Mouse (Mus musculus): ENCODE results near the gene Pdgfa. TPM values are rescaled to one million over a fixed set of nuclear protein-coding genes. Genes with fewer than 3 reads are reported as not detected.

Pdgfa gene
- total RNA-seq, 2 experiments from 2014 or later: 24.6 to 34.8 TPM

DNA sequence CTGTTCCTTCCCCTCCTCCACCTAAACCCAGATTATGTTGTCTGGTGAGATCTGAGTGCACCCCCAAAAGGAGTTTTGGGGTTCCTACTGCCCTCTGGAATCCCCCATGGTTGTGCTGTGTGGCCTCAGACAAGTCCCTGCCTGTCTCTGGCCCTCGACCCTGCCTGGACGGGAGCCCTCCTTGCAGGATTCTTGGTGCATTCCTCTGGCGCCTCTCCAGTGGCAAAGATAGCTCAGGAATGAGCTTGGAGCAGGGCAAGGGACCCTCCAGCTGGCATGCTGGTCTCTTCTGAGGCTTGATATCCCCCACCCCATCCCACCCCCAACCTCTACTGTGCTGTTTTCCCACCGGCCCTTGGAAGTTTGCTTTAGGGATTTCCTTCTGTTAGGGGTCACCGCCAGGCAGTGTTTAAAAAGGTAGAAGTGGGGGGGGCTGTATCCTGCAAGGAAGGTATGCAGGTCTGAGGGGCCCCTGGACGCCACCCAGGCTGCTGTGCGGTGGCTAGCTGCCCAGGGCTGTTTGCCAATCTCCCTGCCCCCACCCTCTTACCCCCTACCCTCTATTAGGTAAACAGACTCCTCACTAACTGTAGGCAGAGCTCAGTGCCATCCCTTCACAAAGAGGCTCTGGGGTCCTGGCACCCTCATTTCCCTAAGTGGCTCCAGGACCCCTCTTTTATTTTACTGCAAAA, 31.0 kb downstream of the Pdgfa start:
- DNase-seq (ENCODE audit: low spot score in 2 of 2): no peak

- DNase-seq (ENCODE audit: low spot score in 2 of 2): no peak
Measured at GRCm38 (mm10) chr5:138965590-138965989, 31.6 kb downstream of the Pdgfa start.

- DNase-seq (ENCODE audit: low spot score in 2 of 2): no peak
Measured at GRCm38 (mm10) chr5:138956427-138956833, 40.7 kb downstream of the Pdgfa start.

- DNase-seq (ENCODE audit: low spot score in 2 of 2): peak in 1 of 2 experiments; percentile 28
Measured at GRCm38 (mm10) chr5:138953986-138954385, 43.2 kb downstream of the Pdgfa start.

GRCm38 (mm10) chr5:138952969-138953368, 44.2 kb downstream of the Pdgfa start:
- DNase-seq (ENCODE audit: low spot score in 2 of 2): peak in 1 of 2 experiments; percentile 42

- DNase-seq (ENCODE audit: low spot score in 2 of 2): no peak
Measured at GRCm38 (mm10) chr5:138951305-138951704, 45.9 kb downstream of the Pdgfa start.

- DNase-seq (ENCODE audit: low spot score in 2 of 2): no peak
Measured at GRCm38 (mm10) chr5:138949165-138949564, 48.0 kb downstream of the Pdgfa start.

- DNase-seq (ENCODE audit: low spot score in 2 of 2): peak; percentile 18 to 47
Measured at GRCm38 (mm10) chr5:138948031-138948980, 48.9 kb downstream of the Pdgfa start.

- no peak for DNase-seq (ENCODE audit: low spot score in 2 of 2)
Measured at GRCm38 (mm10) chr5:138947487-138947886, 49.7 kb downstream of the Pdgfa start.

- no peak for DNase-seq (ENCODE audit: low spot score in 2 of 2)
Measured at GRCm38 (mm10) chr5:138946931-138947330, 50.2 kb downstream of the Pdgfa start.

DNA sequence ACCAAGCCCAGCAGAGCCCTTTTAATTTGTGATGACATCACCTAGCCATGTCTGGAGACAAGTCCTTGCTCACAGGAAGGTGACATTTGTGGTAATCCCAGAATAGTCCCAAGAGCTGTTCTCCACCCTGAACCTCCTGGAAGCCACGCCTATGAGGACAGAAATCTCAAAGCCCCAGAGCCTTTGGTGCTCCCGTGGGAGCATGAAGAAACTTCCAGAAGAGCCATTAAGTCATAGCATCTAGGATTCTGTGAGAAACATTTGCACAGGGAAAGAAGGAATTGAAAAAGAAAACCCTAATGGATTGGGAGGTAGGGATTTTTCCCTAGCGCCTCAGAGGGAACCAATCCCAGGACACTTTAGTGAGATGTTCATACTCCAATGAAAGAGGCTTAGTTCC, 52.2 kb downstream of the Pdgfa start:
- no peak for DNase-seq (ENCODE audit: low spot score in 2 of 2)

DNA sequence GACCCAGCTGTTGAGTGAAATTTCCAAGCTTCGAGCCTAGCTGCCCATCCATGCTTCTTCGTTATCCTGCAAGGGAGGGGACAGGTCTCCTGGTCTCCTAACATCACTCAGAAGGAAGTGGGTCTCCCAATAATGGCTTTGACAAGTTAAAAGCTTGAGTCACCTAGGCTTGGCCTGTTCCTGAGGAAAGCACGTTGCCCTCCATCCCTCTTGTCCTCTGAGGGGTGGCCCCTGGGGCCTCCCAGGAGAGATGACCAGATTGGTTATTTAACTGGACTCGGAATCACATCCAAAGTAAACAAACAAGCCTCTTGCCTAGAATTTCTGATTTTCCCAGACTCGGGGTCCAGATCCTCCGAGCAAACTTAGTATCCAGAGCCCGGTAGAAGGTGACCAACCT, 52.6 kb downstream of the Pdgfa start:
- DNase-seq (ENCODE audit: low spot score in 2 of 2): no peak

DNA sequence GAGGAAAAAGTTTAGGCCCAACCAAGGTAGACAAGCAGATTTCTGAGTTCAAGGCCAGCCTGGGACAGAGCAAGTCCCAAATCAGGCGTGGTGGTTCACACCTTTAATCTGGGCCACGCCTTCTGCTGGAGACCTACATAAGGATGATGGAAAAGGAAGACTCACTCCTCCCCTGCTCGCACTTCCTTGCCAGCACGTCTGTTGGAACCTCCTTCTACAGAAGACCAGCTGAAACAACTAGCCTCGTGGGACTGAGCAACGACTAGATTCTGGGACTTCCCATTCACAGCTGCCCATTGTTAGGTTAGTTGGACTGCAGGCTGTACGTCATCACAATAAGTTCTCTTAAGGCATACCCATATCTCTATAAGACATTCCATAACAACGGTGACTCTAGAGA, 55.3 kb downstream of the Pdgfa start:
- no peak for DNase-seq (ENCODE audit: low spot score in 2 of 2)

DNA sequence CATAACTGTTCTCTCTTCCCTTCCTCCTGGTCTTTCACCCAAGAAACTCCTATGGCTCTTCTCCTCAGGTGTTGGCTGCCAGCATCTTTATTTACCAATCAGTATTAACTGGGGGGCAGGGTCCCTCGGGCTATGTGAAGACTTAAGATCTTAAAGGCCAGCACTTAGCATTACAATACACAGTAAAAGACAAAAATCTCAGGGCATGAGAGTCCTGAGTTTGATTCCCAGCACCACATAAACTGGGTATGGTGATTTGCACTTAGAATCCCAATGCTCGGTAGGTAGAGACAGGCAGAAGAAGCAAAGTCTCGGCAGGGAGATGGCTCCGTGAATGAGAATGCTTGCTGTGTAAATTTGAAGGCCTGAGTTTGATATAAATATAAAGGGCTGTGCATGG, 56.6 kb downstream of the Pdgfa start:
- DNase-seq (ENCODE audit: low spot score in 2 of 2): no peak

DNA sequence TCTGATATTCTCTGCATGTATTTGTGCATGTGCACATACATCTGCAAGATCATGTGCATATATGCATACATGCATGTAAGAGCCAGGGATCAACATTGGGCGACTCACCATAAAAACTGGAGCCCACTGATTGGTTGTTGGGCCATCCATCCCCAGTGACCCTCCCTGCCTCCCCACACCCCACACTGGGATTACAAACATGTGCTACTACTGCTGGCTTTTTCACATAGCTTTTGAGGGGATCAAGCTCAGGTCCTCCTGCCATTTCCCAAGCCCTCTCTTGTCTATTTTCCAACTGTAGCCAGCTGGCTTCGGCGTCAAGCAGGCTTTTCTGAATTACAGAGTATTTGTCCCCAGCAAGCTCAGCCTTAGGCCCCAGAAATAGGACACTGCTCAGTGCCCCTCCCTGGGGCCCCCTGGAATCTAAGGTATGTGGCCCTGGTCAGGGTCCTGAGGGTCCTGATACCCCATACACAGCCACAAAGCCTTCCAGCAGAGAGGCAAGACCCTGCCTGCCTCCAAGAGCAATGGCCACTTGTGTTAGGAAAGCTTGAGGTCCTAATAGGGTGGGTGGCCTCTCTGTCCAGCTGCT, 58.5 kb downstream of the Pdgfa start:
- no peak for DNase-seq (ENCODE audit: low spot score in 2 of 2)

DNA sequence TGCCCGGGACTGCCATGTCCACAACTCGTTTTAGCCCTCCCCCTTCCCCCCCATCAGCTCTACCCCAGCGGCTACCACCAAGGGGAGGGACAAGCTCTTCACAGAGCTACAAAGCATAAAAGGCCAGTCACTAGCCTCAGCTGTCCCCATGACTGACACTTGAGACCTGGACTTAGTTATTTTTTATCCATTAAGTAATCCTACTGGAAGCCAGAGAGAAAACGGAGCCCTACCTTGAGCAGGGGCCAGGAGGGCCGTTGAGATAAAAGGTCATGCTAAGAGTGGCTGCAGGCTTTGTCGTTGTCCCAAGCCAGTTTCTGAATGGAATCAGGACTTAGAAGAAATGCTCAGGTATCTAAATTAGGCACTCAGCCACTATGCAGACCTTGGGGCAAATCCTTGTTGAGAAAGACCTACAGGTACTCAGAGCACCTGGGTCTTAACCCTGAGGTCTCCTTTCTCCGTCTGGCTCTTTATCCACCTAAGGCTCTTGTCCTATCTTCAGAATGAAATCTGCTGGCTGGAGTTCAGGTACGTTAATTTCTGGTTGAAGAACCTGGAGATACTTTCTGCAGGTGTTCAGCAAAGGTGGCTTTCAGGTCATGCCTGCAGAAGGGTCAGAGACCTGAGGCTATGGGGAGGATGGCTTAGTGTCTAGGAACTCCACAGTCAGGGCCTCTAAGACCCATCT, 60.6 kb downstream of the Pdgfa start:
- no peak for DNase-seq (ENCODE audit: low spot score in 2 of 2)

DNA sequence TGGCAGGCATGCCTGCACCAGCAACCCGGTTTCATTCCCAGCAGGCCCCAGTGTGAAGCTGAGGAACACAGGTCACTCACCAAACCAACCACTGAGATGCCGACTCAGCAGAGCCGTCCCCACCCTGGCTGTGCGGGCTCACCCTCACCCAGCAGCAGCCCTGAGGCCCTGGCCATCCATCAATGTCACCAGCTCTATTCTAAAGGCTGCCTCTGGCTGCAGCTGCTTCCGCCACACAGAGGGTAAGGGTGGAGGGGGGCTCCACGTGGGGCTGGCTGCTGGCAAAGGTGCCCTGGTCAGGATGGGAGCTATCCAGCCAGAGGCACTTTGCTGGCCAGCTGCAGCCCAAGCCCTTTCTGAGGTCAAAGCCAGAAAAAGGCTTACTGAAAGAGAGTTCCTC, 62.6 kb downstream of the Pdgfa start:
- no peak for DNase-seq (ENCODE audit: low spot score in 2 of 2)

DNA sequence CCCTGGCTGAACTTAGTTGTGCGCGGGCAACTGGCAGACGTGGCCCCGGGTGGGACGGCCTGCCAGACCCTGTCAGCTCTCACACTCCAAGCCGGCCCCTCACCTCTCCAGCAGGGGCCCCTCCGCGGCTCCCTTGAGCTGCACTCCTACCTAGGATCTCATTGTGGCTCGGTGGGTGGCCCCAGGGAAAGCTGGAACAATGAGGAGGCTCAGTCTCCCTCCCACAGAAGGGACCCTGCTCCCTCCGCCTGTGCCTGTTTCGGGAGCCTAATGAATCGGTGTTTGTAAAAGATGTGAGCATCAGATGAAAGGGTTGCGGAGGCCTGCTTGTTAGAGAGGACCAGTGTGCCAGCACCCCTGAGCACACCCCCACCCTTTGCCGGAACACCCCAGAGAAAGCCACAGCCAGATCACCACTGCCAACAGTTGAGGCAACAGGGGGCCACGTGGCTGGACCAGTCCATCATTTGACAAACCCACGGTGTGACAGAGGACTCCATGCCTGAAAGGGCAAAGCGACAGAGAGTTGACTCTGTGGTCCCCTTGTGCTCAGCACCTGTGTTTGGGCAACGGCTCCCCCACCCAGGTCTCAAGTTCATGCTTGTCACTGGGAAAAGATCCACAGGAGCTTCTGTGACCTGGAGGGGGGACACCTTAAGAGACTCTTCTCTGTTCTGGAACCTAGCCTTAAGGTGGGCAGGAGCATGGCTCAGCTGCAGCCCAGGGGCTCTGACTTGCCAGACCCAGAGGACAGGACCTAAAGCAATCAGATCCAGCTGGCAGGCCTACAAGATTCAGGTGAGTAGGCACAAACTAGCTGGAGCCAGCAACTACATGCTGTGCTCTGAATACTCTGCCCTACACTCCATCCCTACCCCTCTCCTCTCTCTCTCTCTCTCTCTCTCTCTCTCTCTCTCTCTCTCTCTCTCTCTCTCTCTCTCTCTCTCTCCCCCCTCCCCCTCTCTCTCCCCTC, 64.4 kb downstream of the Pdgfa start:
- DNase-seq (ENCODE audit: low spot score in 2 of 2): no peak

DNA sequence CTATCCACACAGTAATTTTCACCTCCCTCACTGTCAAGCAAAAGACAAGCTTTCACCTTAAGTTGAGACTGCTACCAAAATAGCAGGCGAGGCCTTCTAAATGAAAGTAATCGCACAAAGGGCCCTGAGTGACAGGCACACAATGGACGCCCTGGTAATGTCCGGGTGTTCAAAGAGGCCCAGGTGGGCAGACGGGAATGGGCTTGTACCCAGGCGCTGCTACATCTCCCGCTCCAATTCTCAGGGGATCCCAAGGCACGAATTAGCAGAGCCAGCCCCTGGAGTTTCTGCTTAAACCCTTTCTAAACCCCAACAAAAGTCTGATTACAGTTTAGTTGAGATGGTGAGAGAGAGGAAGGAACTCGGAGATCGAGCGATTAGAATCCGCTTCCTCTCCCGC, 65.3 kb downstream of the Pdgfa start:
- no peak for DNase-seq (ENCODE audit: low spot score in 2 of 2)

DNA sequence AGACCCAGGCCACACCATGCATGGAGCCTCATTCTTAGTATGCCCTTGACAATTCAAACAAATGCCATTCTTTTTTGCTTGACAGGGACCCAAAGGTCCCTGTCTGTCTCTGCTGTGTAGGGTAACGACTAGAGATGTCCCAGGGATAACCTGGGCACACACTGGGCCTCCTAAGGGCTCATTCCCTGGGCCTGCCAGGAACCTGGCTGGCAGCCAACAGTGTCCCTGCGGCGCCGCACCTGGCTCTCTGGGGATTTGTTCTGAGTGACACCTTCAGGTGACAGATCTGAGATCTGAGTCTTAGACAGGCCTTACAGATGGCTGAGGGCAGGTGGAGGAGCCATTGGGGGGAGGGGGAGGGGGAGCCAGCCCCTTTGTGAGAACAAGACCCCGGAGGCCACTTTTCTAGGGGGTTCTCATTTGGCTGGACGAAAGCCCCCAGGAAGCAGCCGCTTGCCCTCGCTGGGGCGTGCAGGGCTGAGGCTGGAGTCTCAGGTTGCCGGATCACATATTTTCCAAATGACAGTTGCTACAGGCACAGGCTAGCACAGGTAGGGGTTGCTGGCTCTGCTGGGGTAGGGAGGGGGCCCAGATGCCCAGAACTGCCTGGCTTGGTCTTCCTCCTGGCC, 67.2 kb downstream of the Pdgfa start:
- DNase-seq (ENCODE audit: low spot score in 2 of 2): no peak
